In the genomic region with DNA sequence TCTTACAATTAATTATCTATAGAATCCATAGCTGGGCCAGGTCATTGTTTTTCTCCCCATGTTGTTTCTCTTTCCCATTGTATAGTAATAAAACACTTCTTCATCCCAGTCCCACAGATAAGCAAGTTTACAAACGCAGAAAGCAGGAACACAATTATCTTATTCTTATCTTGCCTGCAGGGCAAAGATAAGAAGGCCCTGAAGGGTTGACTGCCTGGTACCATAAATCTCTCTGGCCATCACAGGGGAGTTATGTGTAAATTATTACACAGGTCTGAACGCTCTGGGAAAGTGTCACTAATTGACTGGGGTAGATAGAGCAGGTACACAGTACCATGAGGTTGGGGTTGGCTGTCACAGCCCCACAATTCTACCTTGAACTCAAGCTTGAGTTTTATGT, we compare ENCODE assay signal across 20 mouse cellular contexts. TPM values are rescaled to one million over a fixed set of nuclear protein-coding genes. Genes with fewer than 3 reads are reported as not detected.
DNase-seq lines count a peak whose midpoint lies in the region; ATAC-seq and TF ChIP-seq lines count a peak whose summit lies in the region.
"Had no signal": no experiment of that assay in that cellular context is flagged by ENCODE, and none has a peak within 500 bp of the region (broad histone marks: within the 10 kb centered on the region; RNA-seq: fewer than 3 reads in every experiment).

No protein-coding gene starts in this region.

- peaks cover 71% of the 10 kb centered on the region for H3K4me1 ChIP-seq in G1E (ENCODE audit: insufficient read depth, low read depth, low read length)
- H3K4me1 ChIP-seq in intestine, embryonic 15.5 days (replicated peaks), result peaks cover 18% of the 10 kb centered on the region
- peaks cover 61% of the 10 kb centered on the region for H3K4me1 ChIP-seq in liver, embryonic 15.5 days (replicated peaks)

- H3K4me2 ChIP-seq in intestine, embryonic 15.5 days (replicated peaks), result no peak overlapping the region
- peak overlapping the region; percentile 89 for H3K4me2 ChIP-seq in liver, embryonic 15.5 days
- H3K4me2 ChIP-seq: limb, embryonic 15.5 days had no signal

- WGBS in intestine, embryonic 15.5 days, result 39% methylated on average over 2 of the region's 2 CpGs
- WGBS in liver, embryonic 15.5 days (ENCODE audit: insufficient replicate concordance), result 9% methylated on average over 2 of the region's 2 CpGs

- peaks cover 27% of the 10 kb centered on the region for H3K36me3 ChIP-seq in G1E (replicated peaks)
- no peaks in the 10 kb centered on the region for H3K36me3 ChIP-seq in intestine, embryonic 15.5 days
- no peaks in the 10 kb centered on the region for H3K36me3 ChIP-seq in liver, embryonic 15.5 days (replicated peaks)
- H3K36me3 ChIP-seq: embryonic facial prominence, embryonic 15.5 days; heart, embryonic 10.5 days; hindbrain, embryonic 15.5 days; limb, embryonic 15.5 days had no signal

- H3K27me3 ChIP-seq in G1E (ENCODE audit: insufficient read depth, low read length), result no peaks in the 10 kb centered on the region
- H3K27me3 ChIP-seq in intestine, embryonic 15.5 days (replicated peaks), result no peaks in the 10 kb centered on the region
- H3K27me3 ChIP-seq in liver, embryonic 15.5 days, result no peaks in the 10 kb centered on the region
- H3K27me3 ChIP-seq: embryonic facial prominence, embryonic 15.5 days; hindbrain, embryonic 15.5 days; limb, embryonic 15.5 days; midbrain, embryonic 13.5 days had no signal

- peak; percentile 72 for ATAC-seq in G1E (ENCODE audit: extremely low read depth, insufficient number of reproducible peaks, low FRiP score, poor library complexity, severe bottlenecking)
- peak; percentile 79 for ATAC-seq in intestine, embryonic 15.5 days
- ATAC-seq in liver, embryonic 15.5 days (ENCODE audit: insufficient read depth), result no peak
- ATAC-seq: forebrain, postnatal 0 days; midbrain, embryonic 13.5 days had no signal

- no peak overlapping the region for H3K27ac ChIP-seq in intestine, embryonic 15.5 days
- H3K27ac ChIP-seq in liver, embryonic 15.5 days (replicated peaks), result peak overlapping the region; percentile 98
- H3K27ac ChIP-seq: embryonic facial prominence, embryonic 15.5 days; forebrain, embryonic 10.5 days; limb, embryonic 15.5 days; midbrain, embryonic 13.5 days had no signal

- H3K4me3 ChIP-seq in G1E (ENCODE audit: low read depth, low read length), result no peak overlapping the region
- H3K4me3 ChIP-seq in intestine, embryonic 15.5 days (replicated peaks), result no peak overlapping the region
- H3K4me3 ChIP-seq in liver, embryonic 15.5 days (replicated peaks), result peak overlapping the region; percentile 80; the same call in 1 of the 2 replicates
- H3K4me3 ChIP-seq: embryonic facial prominence, embryonic 15.5 days had no signal

- peak; percentile 38 for DNase-seq in G1E (ENCODE audit: low spot score)
- DNase-seq in MN1 (ENCODE audit: low spot score), result peak; percentile 15
- no peak for DNase-seq in adrenal gland, adult 18-20 months (ENCODE audit: low spot score in 2 of 2)
- DNase-seq in urinary bladder, postnatal 14 days (ENCODE audit: low spot score), result no peak
- DNase-seq in kidney, adult 9 months, result no peak
- DNase-seq: cerebellum, adult 9-10 months; forebrain, postnatal 0 days; heart, postnatal 4 days; kidney, adult 18-20 months; kidney, postnatal 10 days; left cerebral cortex, postnatal 4 days; lung, postnatal 10 days had no signal

- TF ChIP-seq CTCF in G1E (IDR thresholded peaks at IDR 0.05; ENCODE audit: low read depth, low read length), result no peak

- no peak overlapping the region for H3K9ac ChIP-seq in intestine, embryonic 15.5 days
- H3K9ac ChIP-seq in liver, embryonic 15.5 days, result no peak overlapping the region
- H3K9ac ChIP-seq: embryonic facial prominence, embryonic 15.5 days; forebrain, postnatal 0 days; limb, embryonic 15.5 days had no signal

- H3K9me3 ChIP-seq in G1E (replicated peaks), result no peaks in the 10 kb centered on the region
- H3K9me3 ChIP-seq in intestine, embryonic 15.5 days, result no peaks in the 10 kb centered on the region
- no peaks in the 10 kb centered on the region for H3K9me3 ChIP-seq in liver, embryonic 15.5 days (replicated peaks)
- H3K9me3 ChIP-seq: embryonic facial prominence, embryonic 15.5 days; forebrain, embryonic 10.5 days; heart, embryonic 10.5 days; hindbrain, embryonic 15.5 days; limb, embryonic 15.5 days; midbrain, embryonic 13.5 days had no signal

RNA-seq across cellular contexts. Expression of gene Sgf29, which starts 1.7 kb away (rescaled TPM):
- total RNA-seq in G1E (2014; fragmentation: Nextera tagmentation) (159 and 175 TPM in 2 replicates), G1E (2017) (36.8 and 57.3 TPM in 2 replicates)
- 61.3 and 124 TPM in 2 replicates for polyA plus RNA-seq in G1E (2012)
- polyA plus RNA-seq in intestine, embryonic 15.5 days (2015; fragmentation: Nextera tagmentation; extraction: Ambion mirVana), result 45.2 and 51.7 TPM in 2 replicates
- polyA plus RNA-seq in liver, embryonic 15.5 days (2015; fragmentation: Nextera tagmentation; extraction: Ambion mirVana), result 29.1 and 31.0 TPM in 2 replicates
- 10 to 100 TPM; 39.6 to 50.1 TPM for total RNA-seq in adrenal gland, adult 18-20 months (2021)

RNA-seq across cellular contexts. Expression of gene Nupr1, which starts 20.2 kb away (rescaled TPM):
- total RNA-seq in G1E (2014; fragmentation: Nextera tagmentation), result 13.4 and 24.8 TPM in 2 replicates
- 0.41 and 1.1 TPM in 2 replicates for total RNA-seq in G1E (2017)
- 9.8 and 11.1 TPM in 2 replicates for polyA plus RNA-seq in G1E (2012)
- polyA plus RNA-seq in intestine, embryonic 15.5 days (2015; fragmentation: Nextera tagmentation; extraction: Ambion mirVana), result 53.4 and 111 TPM in 2 replicates
- 3.7 and 4.6 TPM in 2 replicates for polyA plus RNA-seq in liver, embryonic 15.5 days (2015; fragmentation: Nextera tagmentation; extraction: Ambion mirVana)
- 10 to 100 TPM; 13.6 to 26.7 TPM for total RNA-seq in adrenal gland, adult 18-20 months (2021)

RNA-seq across cellular contexts. Expression of gene Sult1a1, which starts 25.4 kb away (rescaled TPM):
- total RNA-seq in G1E (2014; fragmentation: Nextera tagmentation), result not detected in 2 replicates
- total RNA-seq in G1E (2017), result 0.12 and 0.33 TPM in 2 replicates
- polyA plus RNA-seq in G1E (2012), result not detected in 2 replicates
- polyA plus RNA-seq in intestine, embryonic 15.5 days (2015; fragmentation: Nextera tagmentation; extraction: Ambion mirVana), result 5.5 and 6.1 TPM in 2 replicates
- polyA plus RNA-seq in liver, embryonic 15.5 days (2015; fragmentation: Nextera tagmentation; extraction: Ambion mirVana), result 37.8 and 52.1 TPM in 2 replicates
- total RNA-seq in adrenal gland, adult 18-20 months (2021), result 10 to 100 TPM; 48.0 to 52.5 TPM

RNA-seq across cellular contexts. Expression of gene Bola2, which starts 44.3 kb away (rescaled TPM):
- 77.5 and 93.8 TPM in 2 replicates for total RNA-seq in G1E (2014; fragmentation: Nextera tagmentation)
- total RNA-seq in G1E (2017), result 117 and 161 TPM in 2 replicates
- polyA plus RNA-seq in G1E (2012), result 189 and 303 TPM in 2 replicates
- 118 and 120 TPM in 2 replicates for polyA plus RNA-seq in intestine, embryonic 15.5 days (2015; fragmentation: Nextera tagmentation; extraction: Ambion mirVana)
- polyA plus RNA-seq in liver, embryonic 15.5 days (2015; fragmentation: Nextera tagmentation; extraction: Ambion mirVana), result 71.8 and 82.7 TPM in 2 replicates
- 100 to 1,000 TPM in 1 of 2 experiments, 10 to 100 TPM in 1; 98.7 to 105 TPM for total RNA-seq in adrenal gland, adult 18-20 months (2021)

RNA-seq across cellular contexts. Expression of gene Slx1b, which starts 44.7 kb away (rescaled TPM):
- total RNA-seq in G1E (2014; fragmentation: Nextera tagmentation) (3.5 and 3.8 TPM in 2 replicates), G1E (2017) (4.5 and 7.0 TPM in 2 replicates)
- 4.9 and 8.1 TPM in 2 replicates for polyA plus RNA-seq in G1E (2012)
- 8.1 and 9.1 TPM in 2 replicates for polyA plus RNA-seq in intestine, embryonic 15.5 days (2015; fragmentation: Nextera tagmentation; extraction: Ambion mirVana)
- polyA plus RNA-seq in liver, embryonic 15.5 days (2015; fragmentation: Nextera tagmentation; extraction: Ambion mirVana), result 3.0 TPM in 2 replicates
- total RNA-seq in adrenal gland, adult 18-20 months (2021), result 10 to 100 TPM in 1 of 2 experiments, 1 to 10 TPM in 1; 9.9 to 11.1 TPM

Comparison
In these comparisons a context has a peak if more than half of its experiments do, and no peak if none do; other contexts are left out.
1. DNase-seq: peak in G1E (single experiment) and MN1 (single experiment); none in adrenal gland, adult 18-20 months (0 of 2), urinary bladder, postnatal 14 days (single experiment) and kidney, adult 9 months (single experiment).